In genomic region chr15:78690716-78691115, GRCm38 (mm10) we compare ENCODE assay signal across 19 mouse cellular contexts. TPM values are rescaled to one million over a fixed set of nuclear protein-coding genes. Genes with fewer than 3 reads are reported as not detected.
DNase-seq lines count a peak whose midpoint lies in the region; ATAC-seq and TF ChIP-seq lines count a peak whose summit lies in the region.
"Had no signal": no experiment of that assay in that cellular context is flagged by ENCODE, and none has a peak within 500 bp of the region (broad histone marks: within the 10 kb centered on the region; RNA-seq: fewer than 3 reads in every experiment).

No protein-coding gene starts in this region.

- no peaks in the 10 kb centered on the region for H3K36me3 ChIP-seq in splenic B cell, adult 2 months (ENCODE audit: control insufficient read depth, insufficient read depth, low read length, poor library complexity, severe bottlenecking)
- H3K36me3 ChIP-seq: embryonic facial prominence, embryonic 10.5 days; forebrain, embryonic 10.5 days; heart, embryonic 12.5 days; hindbrain, embryonic 10.5 days had no signal

- 0 out of 2 replicates have a peak overlapping the region, but pooled peaks have one; percentile 19 for H3K27ac ChIP-seq in layer of hippocampus, adult 2 months
- H3K27ac ChIP-seq: embryonic facial prominence, embryonic 10.5 days; forebrain, embryonic 10.5 days; hindbrain, embryonic 14.5 days had no signal

- no peak for TF ChIP-seq CTCF in layer of hippocampus, adult 2 months (conservative IDR thresholded peaks at IDR 0.05)

- no peak for DNase-seq in layer of hippocampus, adult 2 months (ENCODE audit: low spot score in 2 of 2)
- no peak for DNase-seq in layer of hippocampus, adult 9-10 months (ENCODE audit: low spot score)
- peak; percentile 41 for DNase-seq in A20 (ENCODE audit: low read depth, low spot score)
- DNase-seq in splenic B cell, adult 2 months (ENCODE audit: low read depth, low spot score) = peak; percentile 54
- DNase-seq in ovary, adult 18-20 months (ENCODE audit: low spot score) = no peak
- DNase-seq in adrenal gland, adult 8-10 months = no peak
- DNase-seq: adrenal gland, postnatal 14 days; cerebellum, adult 11-12 months; cerebellum, adult 9-10 months; cerebellum, postnatal 36 days had no signal

- peak; percentile 68 for ATAC-seq in granulocyte monocyte progenitor cell, adult 5-6 weeks (replicated peaks; ENCODE audit: poor library complexity, severe bottlenecking)
- ATAC-seq: CD4-positive, CD25-positive, alpha-beta regulatory T cell, adult 4 months; forebrain, embryonic 14.5 days had no signal

- no peak overlapping the region for H3K4me3 ChIP-seq in layer of hippocampus, adult 2 months
- H3K4me3 ChIP-seq: embryonic facial prominence, embryonic 10.5 days; erythroblast, embryonic 14.5 days; forebrain, embryonic 10.5 days; heart, embryonic 12.5 days; hindbrain, embryonic 10.5 days had no signal

- H3K27me3 ChIP-seq in splenic B cell, adult 2 months (ENCODE audit: control insufficient read depth, insufficient read depth, low read length, poor library complexity, severe bottlenecking) = no peaks in the 10 kb centered on the region

RNA-seq across cellular contexts. Expression of gene Elfn2, which starts 27.9 kb away (rescaled TPM):
- total RNA-seq in layer of hippocampus, adult 2 months (2021) = 100 to 1,000 TPM; 202 to 204 TPM
- not detected in 2 replicates for total RNA-seq in granulocyte monocyte progenitor cell, adult 5-6 weeks (2014; fragmentation: Nextera tagmentation)
- not detected in 2 replicates for total RNA-seq in granulocyte monocyte progenitor cell, adult 5-6 weeks (2017)
- total RNA-seq in adrenal gland, adult 8-10 months (2022) = 1 to 10 TPM; 4.1 to 7.4 (median 5.5) TPM

Comparison
In these comparisons a context has a peak if more than half of its experiments do, and no peak if none do; other contexts are left out.
1. DNase-seq: peak in A20 (single experiment) and splenic B cell, adult 2 months (single experiment); none in layer of hippocampus, adult 2 months (0 of 2), layer of hippocampus, adult 9-10 months (single experiment), ovary, adult 18-20 months (single experiment) and adrenal gland, adult 8-10 months (single experiment).
2. RNA of gene Elfn2, which starts 27.9 kb away (total RNA-seq): 202 to 204 TPM in layer of hippocampus, adult 2 months; 4.1 to 7.4 TPM in adrenal gland, adult 8-10 months and not detected in granulocyte monocyte progenitor cell, adult 5-6 weeks; every median in the first group is over 10 times any median in the second.